Mouse (Mus musculus): ENCODE data around the gene Tesk2. TPM values are rescaled to one million over a fixed set of nuclear protein-coding genes. Genes with fewer than 3 reads are reported as not detected.

Tesk2 gene
- total and polyA plus RNA-seq, 3 experiments: 3.5 to 7.0 (median 5.8) TPM

GRCm38 (mm10) chr4:116703804-116704203 is 16.9 kb upstream of the Tesk2 start:
- Histone ChIP-seq H3K4me3 (replicated peaks in 1 of 3; ENCODE audit: low read depth in 2 of 3, low read length in 2 of 3, poor library complexity in 1 of 3) (no peak overlapping the region), H3K79me2 (replicated peaks; ENCODE audit: control insufficient read depth, extremely low read depth, insufficient read depth, poor library complexity, severe bottlenecking) (peaks cover 5% of the 10 kb centered on the region), H3K9ac (ENCODE audit: insufficient read depth, low read depth) (no peak overlapping the region), H3K27ac (ENCODE audit: insufficient read depth, low read depth) (peak overlapping the region; percentile 17; the same call in 1 of the 2 replicates), H3K27me3 (replicated peaks) (no peaks in the 10 kb centered on the region), H3K4me1 (ENCODE audit: control insufficient read depth in 1 of 2, insufficient read depth in 2 of 2) (peaks cover 0 to 13% of the 10 kb centered on the region in 2 experiments; a peak in 2 of 4 replicates), H3K4me2 (ENCODE audit: insufficient read depth, low read depth, poor library complexity, severe bottlenecking) (no peak overlapping the region), H3K9me3 (replicated peaks; ENCODE audit: low read length) (no peaks in the 10 kb centered on the region), H3K36me3 (replicated peaks in 1 of 2; ENCODE audit: control insufficient read depth in 1 of 2, insufficient read depth in 1 of 2, low read length in 1 of 2) (peaks cover 23 to 49% of the 10 kb centered on the region in 2 experiments)
- TF ChIP-seq NELFE (IDR thresholded peaks at IDR 0.05; ENCODE audit: low read depth, low read length): peak; percentile 42; the same call in 1 of the 2 replicates
- TF ChIP-seq CTCF (conservative IDR thresholded peaks at IDR 0.05 in 1 of 2, IDR thresholded peaks at IDR 0.05 in 1 of 2; ENCODE audit: low read depth in 2 of 2, low read length in 2 of 2): peak; percentile 83 to 98
- TF ChIP-seq POLR2A (IDR thresholded peaks at IDR 0.05; ENCODE audit: low read depth, low read length): no peak
- no peak for TF ChIP-seq PAX5 (IDR thresholded peaks at IDR 0.05; ENCODE audit: low read length)
- TF ChIP-seq ELF1 (IDR thresholded peaks at IDR 0.05; ENCODE audit: low read depth, low read length): 0 out of 2 replicates have a peak, but pooled peaks have one; percentile 13
- 0 out of 2 replicates have a peak, but pooled peaks have one; percentile 12 for TF ChIP-seq MAFK (IDR thresholded peaks at IDR 0.05; ENCODE audit: insufficient replicate concordance, low read length)
- peak; percentile 92 for TF ChIP-seq MAX (IDR thresholded peaks at IDR 0.05; ENCODE audit: low read length)
- TF ChIP-seq CHD2 (IDR thresholded peaks at IDR 0.05; ENCODE audit: low read length): no peak
- TF ChIP-seq EP300 (IDR thresholded peaks at IDR 0.05; ENCODE audit: low read length): peak; percentile 49; the same call in 1 of the 2 replicates
- peak; percentile 84 for TF ChIP-seq BHLHE40 (IDR thresholded peaks at IDR 0.05; ENCODE audit: low read depth, low read length)
- TF ChIP-seq MYC (IDR thresholded peaks at IDR 0.05; ENCODE audit: low read depth, low read length): peak; percentile 98
- no peak for TF ChIP-seq MEF2A (IDR thresholded peaks at IDR 0.05; ENCODE audit: borderline replicate concordance, low read depth, low read length)
- TF ChIP-seq IRF4 (IDR thresholded peaks at IDR 0.05; ENCODE audit: low read depth, low read length): peak; percentile 78
- TF ChIP-seq JUN (IDR thresholded peaks at IDR 0.05; ENCODE audit: insufficient read depth, low read depth, low read length): peak; percentile 44; the same call in 1 of the 2 replicates
- peak; percentile 43 for TF ChIP-seq USF1 (IDR thresholded peaks at IDR 0.05; ENCODE audit: low read depth, low read length)
- no peak for TF ChIP-seq ETS1 (conservative IDR thresholded peaks at IDR 0.05; ENCODE audit: low read depth, low read length)
- no peak for TF ChIP-seq E2F4 (IDR thresholded peaks at IDR 0.05; ENCODE audit: insufficient replicate concordance, low read depth, low read length)
- peak; percentile 72 for TF ChIP-seq SMC3 (IDR thresholded peaks at IDR 0.05; ENCODE audit: low read depth, low read length)
- TF ChIP-seq RAD21 (IDR thresholded peaks at IDR 0.05; ENCODE audit: low read depth, low read length): peak; percentile 37
- peak; percentile 59; the same call in 1 of the 2 replicates for TF ChIP-seq SIN3A (IDR thresholded peaks at IDR 0.05; ENCODE audit: low read length)
- 0 out of 2 replicates have a peak, but pooled peaks have one; percentile 28 for TF ChIP-seq RCOR1 (conservative IDR thresholded peaks at IDR 0.05; ENCODE audit: low read depth, low read length)
- TF ChIP-seq JUND (conservative IDR thresholded peaks at IDR 0.05; ENCODE audit: low read depth, low read length): peak; percentile 61; the same call in 1 of the 2 replicates
- no peak for TF ChIP-seq NRF1 (IDR thresholded peaks at IDR 0.05; ENCODE audit: low read depth, low read length)
- TF ChIP-seq ZC3H11A (IDR thresholded peaks at IDR 0.05; ENCODE audit: low read depth, low read length): no peak
- TF ChIP-seq MXI1 (IDR thresholded peaks at IDR 0.05; ENCODE audit: low read depth, low read length): peak; percentile 88
- no peak for TF ChIP-seq UBTF (IDR thresholded peaks at IDR 0.05; ENCODE audit: low read depth, low read length)
- TF ChIP-seq TBP (conservative IDR thresholded peaks at IDR 0.05; ENCODE audit: low read depth, low read length): no peak
- dilution Hi-C loops (cut with MboI; ENCODE audit: extremely low pct_ligation_motif_present, extremely low pct_unique_long_range_greater_than_20kb, low sequenced_read_pairs) (no loop called here), in situ Hi-C loops (cut with MboI; ENCODE audit: low pct_ligation_motif_present, low pct_unique_long_range_greater_than_20kb, low sequenced_read_pairs) (no loop called here)
- DNase-seq (ENCODE audit: extremely low read depth): peak; percentile 86
